ENCODE assay signal across 21 mouse cellular contexts in the genomic region with DNA sequence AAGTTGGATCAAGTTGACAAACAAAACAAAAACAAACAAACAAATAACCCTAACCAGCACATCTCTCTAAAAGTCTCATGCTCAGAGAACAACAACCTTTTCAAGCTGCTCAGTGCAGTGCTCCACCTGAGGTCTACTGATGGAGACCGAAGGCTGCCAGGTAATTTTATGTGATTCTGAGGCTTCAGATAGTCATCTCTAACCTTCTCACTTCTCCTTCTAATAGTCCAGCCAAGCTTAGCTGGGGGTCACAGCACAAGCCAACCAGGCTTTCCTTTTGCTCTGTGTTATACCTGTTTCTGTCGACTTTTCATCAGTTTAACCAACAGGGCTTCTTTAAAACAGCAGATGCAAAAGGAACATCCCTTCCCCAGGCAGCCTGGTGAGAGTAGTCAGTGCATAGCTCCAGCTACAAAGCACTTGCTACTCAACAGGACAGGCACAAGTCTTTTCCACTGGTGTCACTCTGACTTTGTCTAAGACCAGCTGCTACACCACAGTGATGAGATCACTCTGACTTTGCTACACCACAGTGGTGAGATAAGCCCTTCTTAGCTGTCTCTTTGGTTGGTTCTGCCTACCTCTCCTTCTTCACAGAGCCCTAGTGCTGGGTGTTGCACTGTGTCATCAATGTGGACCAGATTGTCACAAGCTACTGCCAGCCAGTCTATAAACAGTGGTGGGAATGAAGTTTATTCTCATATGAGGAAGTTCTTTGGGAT. TPM values are rescaled to one million over a fixed set of nuclear protein-coding genes. Genes with fewer than 3 reads are reported as not detected.
A peak's percentile ranks its signal among the peaks of the same experiment; 100 is the strongest.
DNase-seq lines count a peak whose midpoint lies in the region; ATAC-seq and TF ChIP-seq lines count a peak whose summit lies in the region.
"Had no signal": no experiment of that assay in that cellular context is flagged by ENCODE, and none has a peak within 500 bp of the region (broad histone marks: within the 10 kb centered on the region; RNA-seq: fewer than 3 reads in every experiment).

No protein-coding gene starts in this region.

- no peaks in the 10 kb centered on the region for H3K27me3 ChIP-seq in heart, embryonic 16.5 days (ENCODE audit: control insufficient read depth, insufficient read depth, low read length)
- no peaks in the 10 kb centered on the region for H3K27me3 ChIP-seq in heart, embryonic 12.5 days (replicated peaks)
- H3K27me3 ChIP-seq in C2C12 (ENCODE audit: control insufficient read depth, insufficient read depth, insufficient read length), result no peaks in the 10 kb centered on the region
- H3K27me3 ChIP-seq: embryonic facial prominence, embryonic 15.5 days; forebrain, embryonic 12.5 days; liver, embryonic 13.5 days; lung, embryonic 15.5 days; neural tube, embryonic 15.5 days; Patski had no signal

- H3K4me3 ChIP-seq in heart, embryonic 16.5 days (ENCODE audit: low read length), result no peak overlapping the region
- H3K4me3 ChIP-seq in heart, embryonic 12.5 days, result no peak overlapping the region
- no peak overlapping the region for H3K4me3 ChIP-seq in C2C12 (ENCODE audit: insufficient read depth, poor library complexity, severe bottlenecking)
- H3K4me3 ChIP-seq in layer of hippocampus, adult 2 months, result no peak overlapping the region
- H3K4me3 ChIP-seq: embryonic facial prominence, embryonic 15.5 days; forebrain, embryonic 12.5 days; liver, embryonic 13.5 days; lung, embryonic 15.5 days; neural tube, embryonic 15.5 days had no signal

- H3K9ac ChIP-seq in heart, embryonic 16.5 days (ENCODE audit: low read length), result no peak overlapping the region
- H3K9ac ChIP-seq in heart, embryonic 12.5 days, result no peak overlapping the region
- H3K9ac ChIP-seq: embryonic facial prominence, embryonic 15.5 days; forebrain, embryonic 12.5 days; liver, embryonic 13.5 days; lung, embryonic 15.5 days; neural tube, embryonic 15.5 days had no signal

- H3K27ac ChIP-seq in heart, embryonic 16.5 days (ENCODE audit: low read length), result no peak overlapping the region
- H3K27ac ChIP-seq in heart, embryonic 12.5 days (ENCODE audit: poor library complexity, severe bottlenecking), result no peak overlapping the region
- no peak overlapping the region for H3K27ac ChIP-seq in layer of hippocampus, adult 2 months
- H3K27ac ChIP-seq: embryonic facial prominence, embryonic 15.5 days; forebrain, embryonic 12.5 days; liver, embryonic 13.5 days; lung, embryonic 15.5 days; neural tube, embryonic 15.5 days had no signal

- H3K79me2 ChIP-seq in C2C12 (ENCODE audit: control insufficient read depth, insufficient read depth), result no peaks in the 10 kb centered on the region

- no peaks in the 10 kb centered on the region for H3K79me3 ChIP-seq in C2C12 (ENCODE audit: low read depth)

- no peak for TF ChIP-seq CTCF in C2C12 (IDR thresholded peaks at IDR 0.05; ENCODE audit: control insufficient read depth, insufficient read depth, insufficient read length)
- TF ChIP-seq CTCF in layer of hippocampus, adult 2 months (conservative IDR thresholded peaks at IDR 0.05), result no peak

- H3K36me3 ChIP-seq in heart, embryonic 16.5 days (ENCODE audit: control insufficient read depth, insufficient read depth), result no peaks in the 10 kb centered on the region
- H3K36me3 ChIP-seq in heart, embryonic 12.5 days, result no peaks in the 10 kb centered on the region
- no peaks in the 10 kb centered on the region for H3K36me3 ChIP-seq in C2C12 (ENCODE audit: control insufficient read depth, insufficient read depth)
- H3K36me3 ChIP-seq: embryonic facial prominence, embryonic 15.5 days; forebrain, embryonic 12.5 days; liver, embryonic 13.5 days; lung, embryonic 15.5 days; neural tube, embryonic 15.5 days had no signal

- H3ac ChIP-seq in C2C12 (ENCODE audit: control insufficient read depth, insufficient read length, low read depth), result no peak overlapping the region

- 0 out of 2 replicates have a peak, but pooled peaks have one; percentile 45 for ATAC-seq in heart, embryonic 16.5 days (replicated peaks; ENCODE audit: extremely low read depth, insufficient read depth, low FRiP score)
- ATAC-seq in heart, embryonic 12.5 days (ENCODE audit: insufficient number of reproducible peaks, low FRiP score), result no peak
- ATAC-seq in hematopoietic stem cell, adult 5-6 weeks (replicated peaks in 1 of 2; ENCODE audit: insufficient read depth in 1 of 2, low FRiP score in 2 of 2, low TSS enrichment in 1 of 2, low read depth in 1 of 2, poor library complexity in 2 of 2, severe bottlenecking in 2 of 2), result peak; percentile 4 to 49; a peak in 2 of 4 replicates
- ATAC-seq in CD4-positive, CD25-positive, alpha-beta regulatory T cell, adult 4 months, result no peak
- ATAC-seq: Patski had no signal

- 85% methylated on average over 2 of the region's 2 CpGs for WGBS in heart, embryonic 16.5 days
- WGBS in heart, embryonic 12.5 days, result 70% methylated on average over 2 of the region's 2 CpGs

- H3K4me1 ChIP-seq in heart, embryonic 16.5 days (ENCODE audit: control insufficient read depth, insufficient read depth, low read length), result peaks cover 5% of the 10 kb centered on the region; the same call in 1 of the 2 replicates
- peaks cover 5% of the 10 kb centered on the region; the same call in 1 of the 2 replicates for H3K4me1 ChIP-seq in heart, embryonic 12.5 days (replicated peaks)
- H3K4me1 ChIP-seq: embryonic facial prominence, embryonic 15.5 days; forebrain, embryonic 12.5 days; liver, embryonic 13.5 days; neural tube, embryonic 15.5 days had no signal

- peak; percentile 36 to 38 for DNase-seq in natural killer cell, adult 2 months (ENCODE audit: low spot score in 2 of 2)
- no peak for DNase-seq in kidney, adult 9 months
- DNase-seq in layer of hippocampus, adult 2 months (ENCODE audit: low spot score in 2 of 2), result no peak
- DNase-seq: cerebellum, adult 9-11 months; embryo, embryonic 11 days; heart, postnatal 4 days; kidney, adult 2 months; kidney, postnatal 25 days; layer of hippocampus, adult 9-11 months; liver, embryonic 13.5 days; thymus, adult 18-20 months had no signal

- no peaks in the 10 kb centered on the region for H3K9me3 ChIP-seq in heart, embryonic 16.5 days (replicated peaks; ENCODE audit: control insufficient read depth, low read length)
- no peaks in the 10 kb centered on the region for H3K9me3 ChIP-seq in heart, embryonic 12.5 days (replicated peaks)
- H3K9me3 ChIP-seq: embryonic facial prominence, embryonic 15.5 days; forebrain, embryonic 12.5 days; liver, embryonic 13.5 days; lung, embryonic 15.5 days; neural tube, embryonic 15.5 days had no signal

- no peak overlapping the region for H3K4me2 ChIP-seq in heart, embryonic 16.5 days (ENCODE audit: low read depth, low read length)
- H3K4me2 ChIP-seq in heart, embryonic 12.5 days, result no peak overlapping the region
- H3K4me2 ChIP-seq: embryonic facial prominence, embryonic 15.5 days; forebrain, embryonic 12.5 days; liver, embryonic 13.5 days; lung, embryonic 15.5 days; neural tube, embryonic 15.5 days had no signal

TF ChIP-seq in C2C12, 6 proteins besides CTCF, POLR2A, EP300 and RAD21:
- TF ChIP-seq MYOG (IDR thresholded peaks at IDR 0.05; ENCODE audit: control insufficient read depth, extremely low read depth, insufficient read length), result no peak
- peak; percentile 53 for TF ChIP-seq FOSL1 (IDR thresholded peaks at IDR 0.05; ENCODE audit: insufficient read depth, low read length, poor library complexity, severe bottlenecking)
- no peak for TF ChIP-seq MAX (IDR thresholded peaks at IDR 0.05)
- TF ChIP-seq MYOD1 (IDR thresholded peaks at IDR 0.05; ENCODE audit: control insufficient read depth, insufficient read length, low read depth), result peak; percentile 84
- TF ChIP-seq USF1 (IDR thresholded peaks at IDR 0.05; ENCODE audit: low read depth), result no peak

RNA-seq across cellular contexts. Expression of gene Rubcnl, which starts 10.2 kb away (rescaled TPM):
- 1.9 and 2.0 TPM in 2 replicates for polyA plus RNA-seq in heart, embryonic 16.5 days (2015; fragmentation: Nextera tagmentation; extraction: Ambion mirVana)
- 1.5 TPM in 2 replicates for polyA plus RNA-seq in heart, embryonic 12.5 days (2016; fragmentation: Nextera tagmentation; extraction: Ambion mirVana)
- polyA plus RNA-seq in C2C12 (2012; fragmentation: generic; extraction: Trizol), result 0.40 TPM
- total RNA-seq in hematopoietic stem cell, adult 5-6 weeks (2017), result 5.2 and 7.2 TPM in 2 replicates
- 1 to 10 TPM; 1.4 TPM for total RNA-seq in layer of hippocampus, adult 2 months (2021)
- polyA plus RNA-seq in CD4-positive, CD25-positive, alpha-beta regulatory T cell, adult 4 months (2017; shearing (Covaris generic)), result 1 to 10 TPM in 1 of 2 experiments, under 1 TPM in 1; 0.51 to 1.3 TPM

RNA-seq across cellular contexts. Expression of gene Lrch1, which starts 58.0 kb away (rescaled TPM):
- polyA plus RNA-seq in heart, embryonic 16.5 days (2015; fragmentation: Nextera tagmentation; extraction: Ambion mirVana), result 12.4 and 12.5 TPM in 2 replicates
- polyA plus RNA-seq in heart, embryonic 12.5 days (2016; fragmentation: Nextera tagmentation; extraction: Ambion mirVana), result 16.2 and 16.6 TPM in 2 replicates
- 5.0 TPM for polyA plus RNA-seq in C2C12 (2012; fragmentation: generic; extraction: Trizol)
- total RNA-seq in hematopoietic stem cell, adult 5-6 weeks (2017), result 21.4 and 23.4 TPM in 2 replicates
- total RNA-seq in layer of hippocampus, adult 2 months (2021), result 10 to 100 TPM; 17.5 to 24.7 TPM
- 10 to 100 TPM; 30.1 to 30.3 TPM for polyA plus RNA-seq in CD4-positive, CD25-positive, alpha-beta regulatory T cell, adult 4 months (2017; shearing (Covaris generic))

Comparison
In these comparisons a context has a peak if more than half of its experiments do, and no peak if none do; other contexts are left out.
1. ATAC-seq: peak in heart, embryonic 16.5 days (single experiment) and hematopoietic stem cell, adult 5-6 weeks (2 of 2); none in heart, embryonic 12.5 days (single experiment) and CD4-positive, CD25-positive, alpha-beta regulatory T cell, adult 4 months (single experiment).
2. DNase-seq: peak in natural killer cell, adult 2 months (2 of 2); none in kidney, adult 9 months (single experiment) and layer of hippocampus, adult 2 months (0 of 2).